Mouse (Mus musculus) liver, embryonic 15.5 days (tissue): ENCODE data around the gene Trim26. TPM values are rescaled to one million over a fixed set of nuclear protein-coding genes. Genes with fewer than 3 reads are reported as not detected.

Experiments
- ATAC-seq: fragments of 200-750 bp; cut with Nextera tagmentation; 2 replicates; pipeline ENCODE4 v1.8.0; 2017; ENCODE audit warnings: moderate number of reproducible peaks, mild to moderate bottlenecking, moderate library complexity; ENCODE audit not compliant: insufficient read depth
- H3K27ac ChIP-seq: fragments of 300-500 bp; sonication (generic); replicated peaks from 2 replicates; pipeline ENCODE4 v1.5.1; 2015; ENCODE audit warnings: mild to moderate bottlenecking, inconsistent platforms
- H3K27me3 ChIP-seq: fragments of 300-500 bp; sonication (generic); 2 replicates; pipeline ENCODE4 v1.6.1; 2015; ENCODE audit warnings: mild to moderate bottlenecking, inconsistent platforms
- H3K36me3 ChIP-seq: fragments of 300-500 bp; sonication (generic); replicated peaks from 2 replicates; pipeline ENCODE4 v1.6.1; 2015; ENCODE audit warnings: moderate library complexity, mild to moderate bottlenecking, inconsistent platforms
- H3K4me1 ChIP-seq: fragments of 300-500 bp; sonication (generic); replicated peaks from 2 replicates; pipeline ENCODE4 v1.6.1; 2015; ENCODE audit warnings: inconsistent platforms
- H3K4me2 ChIP-seq: fragments of 300-500 bp; sonication (generic); 2 replicates; pipeline ENCODE4 v1.6.1; 2015; ENCODE audit warnings: moderate library complexity, mild to moderate bottlenecking, inconsistent platforms
- H3K4me3 ChIP-seq: fragments of 300-500 bp; sonication (generic); replicated peaks from 2 replicates; pipeline ENCODE4 v1.5.1; 2015; ENCODE audit warnings: mild to moderate bottlenecking, inconsistent platforms
- H3K9ac ChIP-seq: fragments of 300-500 bp; sonication (generic); 2 replicates; pipeline ENCODE4 v1.6.1; 2015; ENCODE audit warnings: moderate library complexity, mild to moderate bottlenecking, inconsistent platforms
- H3K9me3 ChIP-seq: fragments of 300-500 bp; sonication (generic); replicated peaks from 2 replicates; pipeline ENCODE4 v1.6.1; 2016; ENCODE audit warnings: inconsistent platforms
- WGBS: fragments of 180-500 bp; shearing (Covaris S2); methylation state at CpG from one replicate; pipeline ENCODE4 v1.1.7; 2015; ENCODE audit warnings: mixed read lengths; ENCODE audit not compliant: insufficient replicate concordance; 5-methylcytosine and 5-hydroxymethylcytosine counted together
- polyA plus RNA-seq: library from polyadenylated mRNA; unstranded; fragments of >200 nt; fragmentation: Nextera tagmentation; extraction: Ambion mirVana; gene quantifications from 2 replicates; pipeline ENCODE4 v1.2.1, GENCODE M21; 2015

The Trim26 gene
- polyA plus RNA-seq, 1 experiment from 2014 or later, result 14.9 TPM

DNA sequence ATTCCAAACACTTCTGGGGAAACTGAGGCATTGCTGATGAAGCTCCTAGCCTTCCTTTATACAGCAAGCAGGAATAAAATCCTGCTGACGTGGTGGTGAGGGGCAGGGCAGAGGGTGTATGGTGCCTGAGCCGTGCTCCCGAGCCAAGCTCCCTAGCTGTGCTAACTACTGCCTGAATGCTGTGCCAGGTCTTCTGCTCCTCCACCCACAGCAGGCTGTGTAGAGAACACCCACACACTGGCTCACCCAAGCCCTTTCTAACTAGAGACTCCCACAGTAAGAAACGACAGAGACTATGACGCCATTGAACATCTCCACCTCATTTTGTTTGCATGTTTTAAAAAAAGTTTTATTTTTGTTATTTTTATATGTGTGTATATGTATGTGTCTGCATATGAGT, 63.1 kb downstream of the Trim26 start:
- Histone ChIP-seq H3K9ac (no peak overlapping the region), H3K27ac (no peak overlapping the region), H3K9me3 (no peaks in the 10 kb centered on the region), H3K27me3 (peaks cover 25% of the 10 kb centered on the region), H3K36me3 (no peaks in the 10 kb centered on the region), H3K4me2 (no peak overlapping the region), H3K4me1 (no peaks in the 10 kb centered on the region), H3K4me3 (no peak overlapping the region)
- WGBS, result 54% methylated on average over 5 of the region's 5 CpGs
- no peak for ATAC-seq

DNA sequence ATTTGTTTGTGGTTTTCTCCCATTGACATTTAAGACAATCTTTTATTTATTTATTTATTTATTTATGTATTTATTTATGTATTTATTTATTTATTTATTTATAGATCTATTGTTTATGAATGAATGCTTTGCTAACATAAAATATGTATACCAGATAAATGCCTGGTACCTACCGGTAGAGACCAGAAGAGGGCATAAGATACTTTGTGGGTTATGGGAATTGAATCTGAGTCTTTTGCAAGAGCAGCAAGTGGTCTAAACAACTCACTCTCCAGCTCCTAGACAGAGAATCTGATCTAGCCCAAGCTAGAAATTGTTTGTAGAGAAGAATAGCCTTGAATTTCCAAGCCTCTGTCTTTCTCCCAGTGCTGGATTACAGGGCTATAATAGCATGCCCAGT, 63.8 kb downstream of the Trim26 start:
- no peak overlapping the region for H3K9ac ChIP-seq
- no peaks in the 10 kb centered on the region for H3K36me3 ChIP-seq
- ATAC-seq, result no peak
- H3K27ac ChIP-seq, result no peak overlapping the region
- WGBS, result 32% methylated on average over 1 of the region's 1 CpGs
- H3K27me3 ChIP-seq, result peaks cover 28% of the 10 kb centered on the region
- H3K4me1 ChIP-seq, result no peaks in the 10 kb centered on the region
- H3K4me3 ChIP-seq, result no peak overlapping the region
- no peaks in the 10 kb centered on the region for H3K9me3 ChIP-seq
- no peak overlapping the region for H3K4me2 ChIP-seq

DNA sequence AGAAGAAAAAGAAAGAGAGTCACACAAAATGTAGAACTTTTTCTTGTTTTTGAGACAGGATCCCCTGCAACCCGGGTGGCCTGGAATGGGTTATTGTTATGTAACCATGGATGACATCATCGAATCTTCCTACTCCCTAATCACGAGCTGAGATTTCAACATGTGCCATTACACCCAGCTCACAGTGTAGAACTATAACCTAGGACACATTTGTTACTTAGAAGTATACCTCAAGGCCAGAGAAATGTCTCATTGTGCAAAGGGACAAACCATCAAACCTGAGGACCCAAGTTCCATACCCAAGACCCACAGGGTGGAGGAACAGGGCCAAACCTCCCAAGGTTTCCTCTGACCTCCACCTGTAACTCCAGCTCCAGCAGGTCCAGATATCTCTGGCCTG, 66.7 kb downstream of the Trim26 start:
- no peak overlapping the region for H3K9ac ChIP-seq
- no peak overlapping the region for H3K4me3 ChIP-seq
- WGBS, result 33% methylated on average over 3 of the region's 3 CpGs
- H3K9me3 ChIP-seq, result no peaks in the 10 kb centered on the region
- no peaks in the 10 kb centered on the region for H3K36me3 ChIP-seq
- H3K27ac ChIP-seq, result no peak overlapping the region
- no peak overlapping the region for H3K4me2 ChIP-seq
- peaks cover 22% of the 10 kb centered on the region for H3K27me3 ChIP-seq
- no peak for ATAC-seq
- no peaks in the 10 kb centered on the region for H3K4me1 ChIP-seq

DNA sequence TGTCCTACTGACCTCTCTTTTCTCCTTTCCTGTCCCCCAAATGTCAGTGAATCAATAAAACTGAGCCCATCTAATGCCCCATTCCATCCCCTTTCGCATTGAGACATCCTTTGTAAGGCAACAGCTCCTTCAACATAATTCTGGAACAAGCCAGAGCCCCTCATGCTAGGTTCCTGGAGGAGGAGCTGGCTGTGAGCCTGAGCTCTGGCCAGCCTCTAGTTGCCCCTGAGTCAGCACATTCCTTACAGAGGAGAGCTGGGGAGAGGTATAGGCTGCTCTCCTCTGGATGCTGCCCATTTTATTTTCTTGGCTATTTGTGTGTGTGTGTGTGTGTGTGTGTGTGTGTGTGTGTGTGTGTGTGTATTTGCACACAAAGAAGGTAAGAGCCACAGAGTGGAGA, 71.3 kb downstream of the Trim26 start:
- Histone ChIP-seq H3K36me3 (no peaks in the 10 kb centered on the region), H3K27ac (no peak overlapping the region), H3K4me3 (no peak overlapping the region), H3K4me2 (no peak overlapping the region), H3K27me3 (peaks cover 31% of the 10 kb centered on the region), H3K4me1 (no peaks in the 10 kb centered on the region), H3K9ac (no peak overlapping the region), H3K9me3 (no peaks in the 10 kb centered on the region)
- no peak for ATAC-seq
- WGBS, result 35% methylated on average over 1 of the region's 1 CpGs

Other genes with a start within 250 kb of the Trim26 start
- gene H2-M9, start 194.5 kb upstream of the Trim26 start, polyA plus RNA-seq, result not detected in 2 replicates
- gene H2-M1, start 164.9 kb upstream of the Trim26 start, polyA plus RNA-seq, result not detected in 2 replicates
- not detected in 2 replicates for gene H2-M10.5, start 64.2 kb upstream of the Trim26 start, polyA plus RNA-seq
- gene H2-M10.6, start 25.0 kb upstream of the Trim26 start, polyA plus RNA-seq, result not detected in 2 replicates
- 0.33 and 0.59 TPM in 2 replicates for gene Trim15, start 30.1 kb downstream of the Trim26 start, polyA plus RNA-seq
- gene Trim10, start 32.4 kb downstream of the Trim26 start, polyA plus RNA-seq, result 300 and 303 TPM in 2 replicates
- not detected in 2 replicates for gene Trim40, start 53.0 kb downstream of the Trim26 start, polyA plus RNA-seq
- not detected in 2 replicates for gene Trim31, start 61.0 kb downstream of the Trim26 start, polyA plus RNA-seq
- gene Rnf39, start 105.8 kb downstream of the Trim26 start, polyA plus RNA-seq, result 0.14 and 0.20 TPM in 2 replicates
- 25.7 and 30.8 TPM in 2 replicates for gene Ppp1r11, start 114.6 kb downstream of the Trim26 start, polyA plus RNA-seq
- gene Znrd1, start 121.4 kb downstream of the Trim26 start, polyA plus RNA-seq, result 18.7 and 21.5 TPM in 2 replicates
- gene Znrd1as, start 121.5 kb downstream of the Trim26 start, polyA plus RNA-seq, result 2.2 and 2.5 TPM in 2 replicates
- not detected in 2 replicates for gene 2410137M14Rik, start 144.1 kb downstream of the Trim26 start, polyA plus RNA-seq
- not detected in 2 replicates for gene H2-M5, start 152.4 kb downstream of the Trim26 start, polyA plus RNA-seq
- gene Zfp57, start 164.0 kb downstream of the Trim26 start, polyA plus RNA-seq, result 3.2 and 3.8 TPM in 2 replicates
- gene Mog, start 186.3 kb downstream of the Trim26 start, polyA plus RNA-seq, result not detected in 2 replicates
- gene Gabbr1, start 208.8 kb downstream of the Trim26 start, polyA plus RNA-seq, result 0.25 and 0.66 TPM in 2 replicates